Mouse (Mus musculus) spleen, adult 2 months (tissue): ENCODE measurements around the gene Sobp.

Experiments
- CTCF ChIP-seq: fragments of 200-500 bp; IDR thresholded peaks from 2 replicates; pipeline ENCODE4 v1.5.1; 2011; ENCODE audit warnings: mild to moderate bottlenecking, inconsistent platforms; ENCODE audit not compliant: insufficient read depth, insufficient read length, insufficient replicate concordance; ENCODE audit errors: extremely low read depth
- POLR2A ChIP-seq: fragments of 200-500 bp; IDR thresholded peaks from 2 replicates; pipeline ENCODE4 v1.6.1; 2011; ENCODE audit warnings: low read depth, low read length, inconsistent platforms

GRCm38 (mm10) chr10:42958686-42959085 is 215.6 kb downstream of the Sobp start:
- TF ChIP-seq CTCF (no peak), POLR2A (no peak)
